Mouse (Mus musculus): ENCODE results near the gene Ilf2. TPM values are rescaled to one million over a fixed set of nuclear protein-coding genes. Genes with fewer than 3 reads are reported as not detected.
A peak's percentile ranks its signal among the peaks of the same experiment; 100 is the strongest.

Ilf2 gene
- total and polyA plus RNA-seq, 3 experiments = 13.9 to 32.2 (median 30.6) TPM

DNA sequence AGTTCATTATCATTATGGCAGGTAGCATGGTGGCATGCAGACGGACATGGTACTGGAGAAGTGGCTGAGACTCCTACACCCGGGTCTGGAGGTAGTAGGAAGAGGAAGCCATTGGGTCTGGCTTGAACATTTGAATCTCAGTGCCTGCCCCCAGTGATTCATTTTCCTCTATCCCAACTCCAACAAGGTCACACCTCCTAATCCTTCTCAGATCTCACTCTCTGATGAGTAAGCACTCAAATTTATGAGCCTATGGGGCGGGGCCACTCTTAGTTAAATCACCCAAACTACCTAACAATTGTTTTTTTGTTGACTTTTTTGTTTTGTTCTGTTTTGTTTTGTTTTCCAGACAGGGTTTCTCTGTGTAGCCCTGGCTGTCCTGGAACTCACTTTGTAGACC lies 31.9 kb upstream of the Ilf2 start:
- no peak for TF ChIP-seq POLR2A (IDR thresholded peaks at IDR 0.05; ENCODE audit: insufficient read depth, low read depth, low read length)
- TF ChIP-seq EP300 (IDR thresholded peaks at IDR 0.05; ENCODE audit: insufficient read depth, low read depth, low read length) = no peak
- TF ChIP-seq CTCF (IDR thresholded peaks at IDR 0.05) = no peak
- no peaks in the 10 kb centered on the region for H3K79me2 ChIP-seq (replicated peaks; ENCODE audit: control insufficient read depth, insufficient read depth, low read length)
- DNase-seq = no peak
- no peak overlapping the region for H3K27ac ChIP-seq
- WGBS = 76% methylated on average over 3 of the region's 3 CpGs
- H3K4me3 ChIP-seq = no peak overlapping the region
- peaks cover 9% of the 10 kb centered on the region for H3K4me1 ChIP-seq (ENCODE audit: control insufficient read depth, insufficient read depth, low read length)
- intact Hi-C loops (cut with DNase I) = no loop called here
- H3K9ac ChIP-seq (ENCODE audit: low read depth, low read length) = no peak overlapping the region
- no peaks in the 10 kb centered on the region for H3K27me3 ChIP-seq (ENCODE audit: control insufficient read depth, insufficient read depth, low read length)
- peaks cover 3% of the 10 kb centered on the region; the same call in 1 of the 2 replicates for H3K36me3 ChIP-seq (ENCODE audit: control insufficient read depth, insufficient read depth, low read length)

DNA sequence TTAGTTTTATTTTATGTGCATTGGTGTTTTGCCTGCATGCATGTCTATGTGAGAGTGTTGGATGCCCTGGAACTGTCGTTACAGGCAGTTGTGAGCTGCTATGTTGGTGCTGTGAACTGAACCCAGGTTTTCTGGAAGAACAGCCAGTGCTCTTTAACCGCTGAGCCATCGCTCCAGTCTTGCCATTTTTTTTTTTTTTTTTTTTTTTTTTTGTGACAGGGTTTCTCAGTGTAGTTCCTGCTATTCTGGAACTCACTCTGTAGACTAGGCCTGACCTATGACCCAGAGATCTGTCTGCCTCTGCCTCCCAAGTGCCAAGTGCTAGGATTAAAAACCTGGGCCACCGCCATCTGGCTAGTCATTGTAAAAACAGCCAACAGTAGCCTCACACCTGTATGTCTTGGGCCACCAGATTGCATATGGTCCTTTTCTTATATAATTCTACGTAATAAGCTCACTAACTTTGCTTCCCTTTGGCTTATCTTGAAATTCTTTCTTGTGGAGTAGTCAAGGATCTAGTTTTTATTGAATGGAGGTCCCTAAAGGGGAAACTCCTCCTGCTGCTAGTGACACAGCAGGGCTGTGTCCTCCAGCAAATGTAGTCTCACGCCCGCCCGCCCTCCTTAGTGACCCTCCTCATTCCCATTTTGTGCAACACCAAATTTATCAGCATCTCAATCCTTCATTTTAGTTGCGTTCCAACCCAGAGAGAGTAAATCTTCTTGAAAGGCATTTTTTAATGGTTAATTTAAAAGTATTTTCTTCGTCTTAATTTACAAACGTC lies 30.3 kb upstream of the Ilf2 start:
- Histone ChIP-seq H3K27ac (peak overlapping the region; percentile 81), H3K27me3 (ENCODE audit: control insufficient read depth, insufficient read depth, low read length) (no peaks in the 10 kb centered on the region), H3K79me2 (replicated peaks; ENCODE audit: control insufficient read depth, insufficient read depth, low read length) (no peaks in the 10 kb centered on the region), H3K36me3 (ENCODE audit: control insufficient read depth, insufficient read depth, low read length) (peaks cover 3% of the 10 kb centered on the region; the same call in 1 of the 2 replicates), H3K9ac (ENCODE audit: low read depth, low read length) (no peak overlapping the region), H3K4me1 (ENCODE audit: control insufficient read depth, insufficient read depth, low read length) (peaks cover 9% of the 10 kb centered on the region), H3K4me3 (peak overlapping the region; percentile 20)
- intact Hi-C loops (cut with DNase I) = loop anchor here (1.0 kb wide), 1 partner anchor 12 kb away; the partner anchor contains the start of gene Ints3
- no peak for DNase-seq
- TF ChIP-seq CTCF (IDR thresholded peaks at IDR 0.05) = no peak
- WGBS = 49% methylated on average over 11 of the region's 11 CpGs

- peak; percentile 91 to 94 for DNase-seq
- WGBS = 6% methylated on average over 17 of the region's 17 CpGs
- Histone ChIP-seq H3K27me3 (ENCODE audit: control insufficient read depth, insufficient read depth, low read length) (no peaks in the 10 kb centered on the region), H3K9ac (ENCODE audit: low read depth, low read length) (no peak overlapping the region), H3K36me3 (ENCODE audit: control insufficient read depth, insufficient read depth, low read length) (peaks cover 3% of the 10 kb centered on the region; the same call in 1 of the 2 replicates), H3K27ac (peak overlapping the region; percentile 81), H3K79me2 (replicated peaks; ENCODE audit: control insufficient read depth, insufficient read depth, low read length) (no peaks in the 10 kb centered on the region), H3K4me1 (ENCODE audit: control insufficient read depth, insufficient read depth, low read length) (peaks cover 14% of the 10 kb centered on the region), H3K4me3 (peak overlapping the region; percentile 20)
- intact Hi-C loops (cut with DNase I) = loop anchor here (1.0 kb wide), 2 partner anchors 13 to 19 kb away; partner anchors contain the start of genes Ints3 and Npr1
- peak; percentile 49; the same call in 1 of the 2 replicates for TF ChIP-seq EP300 (IDR thresholded peaks at IDR 0.05; ENCODE audit: insufficient read depth, low read depth, low read length)
- peak; percentile 85 for TF ChIP-seq POLR2A (IDR thresholded peaks at IDR 0.05; ENCODE audit: insufficient read depth, low read depth, low read length)
- 0 out of 2 replicates have a peak, but pooled peaks have one; percentile 4 for TF ChIP-seq CTCF (IDR thresholded peaks at IDR 0.05)
These were observed 29.4 kb upstream of the Ilf2 start for GRCm38 (mm10) chr3:90446389-90447122.

GRCm38 (mm10) chr3:90447123-90447494 lies 28.8 kb upstream of the Ilf2 start:
- TF ChIP-seq EP300 (IDR thresholded peaks at IDR 0.05; ENCODE audit: insufficient read depth, low read depth, low read length) (no peak), CTCF (IDR thresholded peaks at IDR 0.05) (no peak), POLR2A (IDR thresholded peaks at IDR 0.05; ENCODE audit: insufficient read depth, low read depth, low read length) (no peak)
- Histone ChIP-seq H3K27me3 (ENCODE audit: control insufficient read depth, insufficient read depth, low read length) (no peaks in the 10 kb centered on the region), H3K79me2 (replicated peaks; ENCODE audit: control insufficient read depth, insufficient read depth, low read length) (no peaks in the 10 kb centered on the region), H3K27ac (peak overlapping the region; percentile 81), H3K4me3 (peak overlapping the region; percentile 20; the same call in 1 of the 2 replicates), H3K9ac (ENCODE audit: low read depth, low read length) (no peak overlapping the region), H3K36me3 (ENCODE audit: control insufficient read depth, insufficient read depth, low read length) (peaks cover 3% of the 10 kb centered on the region; the same call in 1 of the 2 replicates), H3K4me1 (ENCODE audit: control insufficient read depth, insufficient read depth, low read length) (peaks cover 15% of the 10 kb centered on the region)
- intact Hi-C loops (cut with DNase I) = loop anchor here (1.0 kb wide), 1 partner anchor 18 kb away; the partner anchor contains the start of gene Npr1
- WGBS = 46% methylated on average over 7 of the region's 7 CpGs
- no peak for DNase-seq

GRCm38 (mm10) chr3:90448626-90449025 lies 27.3 kb upstream of the Ilf2 start:
- peak overlapping the region; percentile 59 for H3K27ac ChIP-seq
- WGBS = 60% methylated on average over 6 of the region's 6 CpGs
- no peak for DNase-seq
- no peaks in the 10 kb centered on the region for H3K27me3 ChIP-seq (ENCODE audit: control insufficient read depth, insufficient read depth, low read length)
- H3K9ac ChIP-seq (ENCODE audit: low read depth, low read length) = no peak overlapping the region
- TF ChIP-seq POLR2A (IDR thresholded peaks at IDR 0.05; ENCODE audit: insufficient read depth, low read depth, low read length) = no peak
- TF ChIP-seq EP300 (IDR thresholded peaks at IDR 0.05; ENCODE audit: insufficient read depth, low read depth, low read length) = no peak
- TF ChIP-seq CTCF (IDR thresholded peaks at IDR 0.05) = no peak
- H3K36me3 ChIP-seq (ENCODE audit: control insufficient read depth, insufficient read depth, low read length) = peaks cover 3% of the 10 kb centered on the region; the same call in 1 of the 2 replicates
- H3K4me3 ChIP-seq = no peak overlapping the region
- no peaks in the 10 kb centered on the region for H3K79me2 ChIP-seq (replicated peaks; ENCODE audit: control insufficient read depth, insufficient read depth, low read length)
- intact Hi-C loops (cut with DNase I) = no loop called here
- peaks cover 15% of the 10 kb centered on the region for H3K4me1 ChIP-seq (ENCODE audit: control insufficient read depth, insufficient read depth, low read length)
